Mouse (Mus musculus) cerebellum, adult 18-20 months (tissue): Measurements from ENCODE around the gene Hps1.

Source experiments
- DNase-seq, 2 experiments: peaks; one replicate each; pipeline ENCODE4 v3.0.0; 2021

The Hps1 gene

DNA sequence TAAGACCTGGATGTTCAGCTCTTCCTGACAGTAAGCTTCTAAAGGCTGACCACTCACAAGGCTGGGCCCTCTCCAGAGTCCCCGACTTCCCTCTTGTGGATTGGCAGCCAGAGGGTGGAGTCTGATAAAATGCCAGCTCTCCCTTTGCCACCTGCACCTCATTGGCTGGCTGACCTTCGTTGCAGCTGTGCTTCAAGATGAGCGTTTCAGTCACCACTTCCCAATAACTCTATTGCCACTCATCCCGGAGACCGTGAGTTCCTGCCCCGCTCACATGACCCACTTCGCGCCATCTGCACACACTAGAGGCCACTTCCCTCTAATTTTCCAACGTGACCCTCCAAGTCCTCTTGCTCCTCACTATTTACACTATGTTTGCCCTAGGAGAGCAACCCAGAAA lies 66.0 kb downstream of the Hps1 start:
- no peak for DNase-seq
